Mouse (Mus musculus) B cell, adult 67 days (primary cell): ENCODE results near the gene 4933416C03Rik. TPM values are rescaled to one million over a fixed set of nuclear protein-coding genes. Genes with fewer than 3 reads are reported as not detected.

Source experiments
- total RNA-seq, 2 experiments: library from RNA; stranded (reverse); gene quantifications; 4 replicates each; pipeline ENCODE4 v1.2.4; 2023

The 4933416C03Rik gene
- total RNA-seq = not detected

GRCm38 (mm10) chr10:116113867-116114474 is at the start of gene 4933416C03Rik:
4933416C03Rik (minus strand) TSS chr10:116113917.

Other genes with a start within 250 kb of the 4933416C03Rik start
- gene Ptprr, start 95.7 kb downstream of the 4933416C03Rik start, total RNA-seq = not detected
- not detected for gene Ptprb, start 161.6 kb upstream of the 4933416C03Rik start, total RNA-seq